Mouse (Mus musculus): Measurements from ENCODE around the gene Srcin1. TPM values are rescaled to one million over a fixed set of nuclear protein-coding genes. Genes with fewer than 3 reads are reported as not detected.

Gene Srcin1
- total RNA-seq, 2 experiments from 2014 or later, result 341 to 382 TPM

GRCm38 (mm10) chr11:97489589-97490324 is 86.2 kb downstream of the Srcin1 start:
- intact Hi-C loops (cut with DNase I), result loop anchor here (5.0 kb wide), 1 partner anchor 138 kb away; the partner anchor contains the start of gene Epop
- DNase-seq (ENCODE audit: low spot score in 2 of 2), result peak; percentile 75 to 79

GRCm38 (mm10) chr11:97487656-97488055 is 88.3 kb downstream of the Srcin1 start:
- intact Hi-C loops (cut with DNase I), result loop anchor here (5.0 kb wide), 1 partner anchor 140 kb away; the partner anchor contains the start of gene Epop
- no peak for DNase-seq (ENCODE audit: low spot score in 2 of 2)

GRCm38 (mm10) chr11:97485661-97486060 is 90.3 kb downstream of the Srcin1 start:
- no peak for DNase-seq (ENCODE audit: low spot score in 2 of 2)
- intact Hi-C loops (cut with DNase I), result loop anchor here (5.0 kb wide), 1 partner anchor 142 kb away; the partner anchor contains the start of gene Epop

GRCm38 (mm10) chr11:97479824-97480223 is 96.2 kb downstream of the Srcin1 start:
- intact Hi-C loops (cut with DNase I), result loop anchor here (5.0 kb wide), 1 partner anchor 142 kb away; no protein-coding TSS in a partner anchor

GRCm38 (mm10) chr11:97479085-97479484 is 96.9 kb downstream of the Srcin1 start:
- no peak for DNase-seq (ENCODE audit: low spot score in 2 of 2)
- intact Hi-C loops (cut with DNase I), result loop anchor here (5.0 kb wide), 1 partner anchor 143 kb away; no protein-coding TSS in a partner anchor

More at GRCm38 (mm10) chr11:97479824-97480223, 96.2 kb downstream of the Srcin1 start:
- no peak for DNase-seq (ENCODE audit: low spot score in 2 of 2)

GRCm38 (mm10) chr11:97478345-97478744 is 97.6 kb downstream of the Srcin1 start:
- no peak for DNase-seq (ENCODE audit: low spot score in 2 of 2)
- intact Hi-C loops (cut with DNase I), result loop anchor here (5.0 kb wide), 1 partner anchor 144 kb away; no protein-coding TSS in a partner anchor

- intact Hi-C loops (cut with DNase I), result loop anchor here (5.0 kb wide), 1 partner anchor 145 kb away; no protein-coding TSS in a partner anchor
- no peak for DNase-seq (ENCODE audit: low spot score in 2 of 2)
These were observed 98.6 kb downstream of the Srcin1 start for GRCm38 (mm10) chr11:97477431-97477830.

GRCm38 (mm10) chr11:97476334-97477095 is 99.5 kb downstream of the Srcin1 start:
- intact Hi-C loops (cut with DNase I), result loop anchor here (5.0 kb wide), 1 partner anchor 146 kb away; no protein-coding TSS in a partner anchor
- peak; percentile 86 to 88 for DNase-seq (ENCODE audit: low spot score in 2 of 2)

GRCm38 (mm10) chr11:97471276-97471675 is 104.7 kb downstream of the Srcin1 start:
- DNase-seq (ENCODE audit: low spot score in 2 of 2), result no peak

GRCm38 (mm10) chr11:97469828-97470227 is 106.2 kb downstream of the Srcin1 start:
- intact Hi-C loops (cut with DNase I), result loop anchor here (1.0 to 5.0 kb wide), 2 partner anchors 38 to 61 kb away; no protein-coding TSS in a partner anchor
- DNase-seq (ENCODE audit: low spot score in 2 of 2), result no peak

More at GRCm38 (mm10) chr11:97471276-97471675, 104.7 kb downstream of the Srcin1 start:
- intact Hi-C loops (cut with DNase I), result no loop called here

- intact Hi-C loops (cut with DNase I), result loop anchor here (1.0 to 5.0 kb wide), 2 partner anchors 36 to 59 kb away; no protein-coding TSS in a partner anchor
These were observed 107.2 kb downstream of the Srcin1 start for GRCm38 (mm10) chr11:97468639-97469287.

GRCm38 (mm10) chr11:97466444-97467160 is 109.4 kb downstream of the Srcin1 start:
- intact Hi-C loops (cut with DNase I), result loop anchor here (5.0 kb wide), 1 partner anchor 34 kb away; no protein-coding TSS in a partner anchor
- DNase-seq (ENCODE audit: low spot score in 2 of 2), result no peak

More at GRCm38 (mm10) chr11:97468639-97469287, 107.2 kb downstream of the Srcin1 start:
- DNase-seq (ENCODE audit: low spot score in 2 of 2), result peak; percentile 80 to 89

- intact Hi-C loops (cut with DNase I), result loop anchor here (5.0 kb wide), 1 partner anchor 34 kb away; no protein-coding TSS in a partner anchor
These were observed 110.0 kb downstream of the Srcin1 start for GRCm38 (mm10) chr11:97465957-97466356.

GRCm38 (mm10) chr11:97463991-97464390 is 112.0 kb downstream of the Srcin1 start:
- DNase-seq (ENCODE audit: low spot score in 2 of 2), result no peak
- intact Hi-C loops (cut with DNase I), result no loop called here

More at GRCm38 (mm10) chr11:97465957-97466356, 110.0 kb downstream of the Srcin1 start:
- DNase-seq (ENCODE audit: low spot score in 2 of 2), result no peak

GRCm38 (mm10) chr11:97463166-97463565 is 112.8 kb downstream of the Srcin1 start:
- intact Hi-C loops (cut with DNase I), result no loop called here
- DNase-seq (ENCODE audit: low spot score in 2 of 2), result no peak

GRCm38 (mm10) chr11:97462538-97462937 is 113.4 kb downstream of the Srcin1 start:
- DNase-seq (ENCODE audit: low spot score in 2 of 2), result no peak
- intact Hi-C loops (cut with DNase I), result no loop called here

- intact Hi-C loops (cut with DNase I), result no loop called here
- DNase-seq (ENCODE audit: low spot score in 2 of 2), result no peak
These were observed 114.6 kb downstream of the Srcin1 start for GRCm38 (mm10) chr11:97461307-97461820.
